Mouse (Mus musculus): ENCODE measurements at regions not wholly inside any gene's neighbourhood (a gene's known extent, or its start where the extent isn't known, plus 50 kb on each side); places are given as distances from the start of the nearest gene placed in this dataset.

DNA sequence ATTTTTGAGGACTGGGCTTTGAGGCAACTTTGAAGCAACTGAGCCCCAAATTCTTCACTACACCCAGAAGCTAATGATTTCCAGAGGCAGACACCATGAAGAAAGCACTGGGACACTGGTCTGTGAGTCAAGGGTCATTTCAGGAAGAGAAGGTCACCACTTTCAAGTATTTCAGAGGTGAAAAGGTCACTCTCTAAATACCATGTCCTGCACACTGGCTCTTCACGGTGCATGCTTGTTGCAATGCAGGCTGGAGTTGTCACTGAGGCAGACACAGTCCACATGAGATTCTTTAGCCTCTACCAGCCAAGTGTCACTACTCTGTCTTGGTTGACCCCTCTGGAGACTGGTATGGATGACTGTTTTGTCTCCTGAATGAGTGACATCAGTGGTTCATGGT, 320.7 kb upstream of the Npvf start:
- 32% methylated on average over 1 of the region's 1 CpGs for WGBS (ENCODE audit: insufficient replicate concordance)
- no peak overlapping the region for H3K9ac ChIP-seq (replicated peaks)
- ATAC-seq (ENCODE audit: insufficient read depth), result no peak
- TF ChIP-seq EP300 (IDR thresholded peaks at IDR 0.05; ENCODE audit: low read depth) (no peak), CTCF (IDR thresholded peaks at IDR 0.05; ENCODE audit: low read depth) (no peak)
- DNase-seq (ENCODE audit: low read depth in 3 of 3, low spot score in 3 of 3), result no peak
- no peak overlapping the region for H3K27ac ChIP-seq
- 0 out of 4 replicates have a peak, but pooled peaks cover 0 to 4% of the 10 kb centered on the region in 2 experiments for H3K4me1 ChIP-seq (replicated peaks; ENCODE audit: control insufficient read depth in 2 of 2, insufficient read depth in 2 of 2, low read length in 1 of 2)
- H3K9me3 ChIP-seq (ENCODE audit: control insufficient read depth, low read length), result no peaks in the 10 kb centered on the region
- no peak overlapping the region for H3K4me2 ChIP-seq (ENCODE audit: low read depth)
- no peaks in the 10 kb centered on the region for H3K36me3 ChIP-seq (replicated peaks; ENCODE audit: control insufficient read depth, insufficient read depth, low read depth)
- H3K4me3 ChIP-seq (ENCODE audit: insufficient read depth in 1 of 2, low read depth in 2 of 2, low read length in 2 of 2), result no peak overlapping the region
- H3K27me3 ChIP-seq (ENCODE audit: control insufficient read depth, insufficient read depth, low read length), result no peaks in the 10 kb centered on the region

DNA sequence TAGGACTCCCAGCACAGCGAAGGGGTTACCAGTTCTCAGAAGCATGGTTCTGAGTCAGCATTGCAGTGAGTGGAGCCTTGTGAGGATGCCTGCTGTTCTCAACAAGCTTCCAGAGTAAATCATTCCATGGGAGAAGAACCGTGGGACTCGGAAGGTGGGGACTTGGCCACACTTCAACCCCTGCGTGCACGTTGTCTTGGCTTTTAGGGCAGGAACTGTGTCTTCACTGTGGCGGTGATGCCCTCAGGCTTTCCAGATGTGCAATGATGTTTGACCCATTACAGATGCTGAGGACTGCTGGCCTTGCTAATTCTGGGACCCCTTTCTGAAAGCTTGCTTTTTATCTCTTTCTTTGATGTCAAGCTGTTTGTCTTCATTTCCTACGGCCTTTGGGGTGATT, 322.7 kb upstream of the Npvf start:
- Histone ChIP-seq H3K27me3 (ENCODE audit: control insufficient read depth, insufficient read depth, low read length) (no peaks in the 10 kb centered on the region), H3K36me3 (replicated peaks; ENCODE audit: control insufficient read depth, insufficient read depth, low read depth) (no peaks in the 10 kb centered on the region), H3K27ac (no peak overlapping the region), H3K4me2 (ENCODE audit: low read depth) (no peak overlapping the region), H3K4me3 (ENCODE audit: insufficient read depth in 1 of 2, low read depth in 2 of 2, low read length in 2 of 2) (no peak overlapping the region), H3K9me3 (ENCODE audit: control insufficient read depth, low read length) (no peaks in the 10 kb centered on the region), H3K4me1 (replicated peaks; ENCODE audit: control insufficient read depth in 2 of 2, insufficient read depth in 2 of 2, low read length in 1 of 2) (0 out of 4 replicates have a peak, but pooled peaks cover 0 to 4% of the 10 kb centered on the region in 2 experiments), H3K9ac (replicated peaks) (no peak overlapping the region)
- ATAC-seq (ENCODE audit: insufficient read depth) (no peak), DNase-seq (ENCODE audit: low read depth in 3 of 3, low spot score in 3 of 3) (no peak)
- whole genome bisulfite sequencing (ENCODE audit: insufficient replicate concordance), result 56% methylated on average over 7 of the region's 7 CpGs
- TF ChIP-seq EP300 (IDR thresholded peaks at IDR 0.05; ENCODE audit: low read depth) (no peak), CTCF (IDR thresholded peaks at IDR 0.05; ENCODE audit: low read depth) (no peak)

- Histone ChIP-seq H3K4me3 (ENCODE audit: insufficient read depth in 1 of 2, low read depth in 2 of 2, low read length in 2 of 2) (no peak overlapping the region), H3K9me3 (ENCODE audit: control insufficient read depth, low read length) (no peaks in the 10 kb centered on the region), H3K36me3 (replicated peaks; ENCODE audit: control insufficient read depth, insufficient read depth, low read depth) (no peaks in the 10 kb centered on the region), H3K9ac (replicated peaks) (no peak overlapping the region), H3K27me3 (ENCODE audit: control insufficient read depth, insufficient read depth, low read length) (no peaks in the 10 kb centered on the region), H3K27ac (no peak overlapping the region), H3K4me2 (ENCODE audit: low read depth) (no peak overlapping the region), H3K4me1 (replicated peaks; ENCODE audit: control insufficient read depth in 2 of 2, insufficient read depth in 2 of 2, low read length in 1 of 2) (0 out of 4 replicates have a peak, but pooled peaks cover 0 to 4% of the 10 kb centered on the region in 2 experiments)
- DNase-seq (ENCODE audit: low read depth in 3 of 3, low spot score in 3 of 3) (no peak), ATAC-seq (ENCODE audit: insufficient read depth) (no peak)
- TF ChIP-seq CTCF (IDR thresholded peaks at IDR 0.05; ENCODE audit: low read depth) (no peak), EP300 (IDR thresholded peaks at IDR 0.05; ENCODE audit: low read depth) (no peak)
- WGBS (ENCODE audit: insufficient replicate concordance), result 33% methylated on average over 8 of the region's 8 CpGs
Observed at GRCm38 (mm10) chr6:50977381-50977780, 323.1 kb upstream of the Npvf start.

GRCm38 (mm10) chr6:50978016-50978415, 323.8 kb upstream of the Npvf start:
- Histone ChIP-seq H3K27ac (no peak overlapping the region), H3K27me3 (ENCODE audit: control insufficient read depth, insufficient read depth, low read length) (no peaks in the 10 kb centered on the region), H3K9ac (replicated peaks) (no peak overlapping the region), H3K4me3 (ENCODE audit: insufficient read depth in 1 of 2, low read depth in 2 of 2, low read length in 2 of 2) (no peak overlapping the region), H3K9me3 (ENCODE audit: control insufficient read depth, low read length) (no peaks in the 10 kb centered on the region), H3K36me3 (replicated peaks; ENCODE audit: control insufficient read depth, insufficient read depth, low read depth) (no peaks in the 10 kb centered on the region), H3K4me2 (ENCODE audit: low read depth) (no peak overlapping the region), H3K4me1 (replicated peaks; ENCODE audit: control insufficient read depth in 2 of 2, insufficient read depth in 2 of 2, low read length in 1 of 2) (0 out of 4 replicates have a peak, but pooled peaks cover 0 to 4% of the 10 kb centered on the region in 2 experiments)
- TF ChIP-seq EP300 (IDR thresholded peaks at IDR 0.05; ENCODE audit: low read depth), result no peak
- no peak for TF ChIP-seq CTCF (IDR thresholded peaks at IDR 0.05; ENCODE audit: low read depth)
- DNase-seq (ENCODE audit: low read depth in 3 of 3, low spot score in 3 of 3), result no peak
- no peak for ATAC-seq (ENCODE audit: insufficient read depth)
- WGBS (ENCODE audit: insufficient replicate concordance), result 34% methylated on average over 4 of the region's 4 CpGs

DNA sequence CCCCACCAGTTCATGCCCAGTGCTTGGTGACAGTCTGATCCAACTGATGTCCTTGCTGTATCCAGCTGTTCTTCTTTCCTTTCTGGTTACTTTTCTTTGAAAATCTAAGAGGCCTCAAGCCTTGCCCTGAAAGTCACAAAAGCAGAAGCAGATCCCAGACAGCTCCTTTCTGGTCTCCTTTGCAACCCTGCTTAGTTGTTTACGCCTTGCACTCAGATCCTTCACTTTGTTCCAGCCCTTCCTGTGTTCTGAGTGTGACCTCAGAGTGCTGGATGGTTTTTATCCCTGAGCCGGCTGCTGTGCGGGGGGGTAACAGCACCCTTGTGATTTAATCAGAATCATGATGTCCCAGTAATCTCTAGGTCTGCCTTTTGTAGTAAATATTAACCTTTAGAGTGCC, 324.3 kb upstream of the Npvf start:
- ATAC-seq (ENCODE audit: insufficient read depth), result no peak
- H3K27me3 ChIP-seq (ENCODE audit: control insufficient read depth, insufficient read depth, low read length), result no peaks in the 10 kb centered on the region
- H3K9me3 ChIP-seq (ENCODE audit: control insufficient read depth, low read length), result no peaks in the 10 kb centered on the region
- H3K36me3 ChIP-seq (replicated peaks; ENCODE audit: control insufficient read depth, insufficient read depth, low read depth), result no peaks in the 10 kb centered on the region
- H3K9ac ChIP-seq (replicated peaks), result no peak overlapping the region
- H3K4me3 ChIP-seq (ENCODE audit: insufficient read depth in 1 of 2, low read depth in 2 of 2, low read length in 2 of 2), result no peak overlapping the region
- TF ChIP-seq EP300 (IDR thresholded peaks at IDR 0.05; ENCODE audit: low read depth), result no peak
- no peak for TF ChIP-seq CTCF (IDR thresholded peaks at IDR 0.05; ENCODE audit: low read depth)
- H3K4me1 ChIP-seq (replicated peaks; ENCODE audit: control insufficient read depth in 2 of 2, insufficient read depth in 2 of 2, low read length in 1 of 2), result 0 out of 4 replicates have a peak, but pooled peaks cover 0 to 4% of the 10 kb centered on the region in 2 experiments
- DNase-seq (ENCODE audit: low read depth in 3 of 3, low spot score in 3 of 3), result no peak
- H3K27ac ChIP-seq, result no peak overlapping the region
- H3K4me2 ChIP-seq (ENCODE audit: low read depth), result no peak overlapping the region
- WGBS (ENCODE audit: insufficient replicate concordance), result 34% methylated on average over 3 of the region's 3 CpGs

Measured in liver, embryonic 14.5 days (tissue).